Mouse (Mus musculus): Measurements from ENCODE around the gene Ppp3ca. TPM values are rescaled to one million over a fixed set of nuclear protein-coding genes. Genes with fewer than 3 reads are reported as not detected.

Gene Ppp3ca
- polyA plus RNA-seq, 1 experiment from 2014 or later, result 37.3 TPM

- Histone ChIP-seq H3K36me3 (ENCODE audit: control insufficient read depth, insufficient read depth) (peaks cover 9% of the 10 kb centered on the region; the same call in 1 of the 2 replicates), H3K9ac (ENCODE audit: low read depth, low read length) (no peak overlapping the region), H3K27me3 (replicated peaks; ENCODE audit: control insufficient read depth, insufficient read depth, low read length) (no peaks in the 10 kb centered on the region), H3K4me3 (ENCODE audit: low read depth, low read length) (no peak overlapping the region), H3K4me1 (replicated peaks; ENCODE audit: control insufficient read depth, insufficient read depth, low read length) (no peaks in the 10 kb centered on the region), H3K27ac (ENCODE audit: low read depth, low read length) (no peak overlapping the region), H3K4me2 (replicated peaks; ENCODE audit: low read depth) (no peak overlapping the region), H3K9me3 (ENCODE audit: control insufficient read depth) (no peaks in the 10 kb centered on the region)
- TF ChIP-seq CTCF (IDR thresholded peaks at IDR 0.05; ENCODE audit: low read depth), result no peak
- ATAC-seq, result no peak
- WGBS, result 86% methylated on average over 4 of the region's 4 CpGs
Observed at GRCm38 (mm10) chr3:136802595-136802994, 132.7 kb downstream of the Ppp3ca start.

- Histone ChIP-seq H3K4me3 (ENCODE audit: low read depth, low read length) (no peak overlapping the region), H3K27me3 (replicated peaks; ENCODE audit: control insufficient read depth, insufficient read depth, low read length) (no peaks in the 10 kb centered on the region), H3K9ac (ENCODE audit: low read depth, low read length) (no peak overlapping the region), H3K4me2 (replicated peaks; ENCODE audit: low read depth) (no peak overlapping the region), H3K27ac (ENCODE audit: low read depth, low read length) (no peak overlapping the region), H3K4me1 (replicated peaks; ENCODE audit: control insufficient read depth, insufficient read depth, low read length) (no peaks in the 10 kb centered on the region), H3K9me3 (ENCODE audit: control insufficient read depth) (no peaks in the 10 kb centered on the region), H3K36me3 (ENCODE audit: control insufficient read depth, insufficient read depth) (no peaks in the 10 kb centered on the region)
- 60% methylated on average over 4 of the region's 4 CpGs for WGBS
- no peak for TF ChIP-seq CTCF (IDR thresholded peaks at IDR 0.05; ENCODE audit: low read depth)
- no peak for ATAC-seq
Observed at GRCm38 (mm10) chr3:136805897-136806296, 136.0 kb downstream of the Ppp3ca start.

GRCm38 (mm10) chr3:136810271-136810670 is 140.3 kb downstream of the Ppp3ca start:
- Histone ChIP-seq H3K27me3 (replicated peaks; ENCODE audit: control insufficient read depth, insufficient read depth, low read length) (no peaks in the 10 kb centered on the region), H3K9ac (ENCODE audit: low read depth, low read length) (no peak overlapping the region), H3K4me3 (ENCODE audit: low read depth, low read length) (no peak overlapping the region), H3K4me2 (replicated peaks; ENCODE audit: low read depth) (no peak overlapping the region), H3K9me3 (ENCODE audit: control insufficient read depth) (no peaks in the 10 kb centered on the region), H3K27ac (ENCODE audit: low read depth, low read length) (no peak overlapping the region), H3K36me3 (ENCODE audit: control insufficient read depth, insufficient read depth) (no peaks in the 10 kb centered on the region), H3K4me1 (replicated peaks; ENCODE audit: control insufficient read depth, insufficient read depth, low read length) (no peaks in the 10 kb centered on the region)
- WGBS, result 72% methylated on average over 3 of the region's 3 CpGs
- no peak for ATAC-seq
- no peak for TF ChIP-seq CTCF (IDR thresholded peaks at IDR 0.05; ENCODE audit: low read depth)

GRCm38 (mm10) chr3:136812162-136812561 is 142.2 kb downstream of the Ppp3ca start:
- no peak for ATAC-seq

GRCm38 (mm10) chr3:136812791-136813190 is 142.9 kb downstream of the Ppp3ca start:
- H3K4me1 ChIP-seq (replicated peaks; ENCODE audit: control insufficient read depth, insufficient read depth, low read length), result no peaks in the 10 kb centered on the region
- no peaks in the 10 kb centered on the region for H3K27me3 ChIP-seq (replicated peaks; ENCODE audit: control insufficient read depth, insufficient read depth, low read length)
- H3K4me3 ChIP-seq (ENCODE audit: low read depth, low read length), result no peak overlapping the region
- no peaks in the 10 kb centered on the region for H3K36me3 ChIP-seq (ENCODE audit: control insufficient read depth, insufficient read depth)
- H3K4me2 ChIP-seq (replicated peaks; ENCODE audit: low read depth), result no peak overlapping the region
- 54% methylated on average over 2 of the region's 2 CpGs for WGBS
- no peak overlapping the region for H3K27ac ChIP-seq (ENCODE audit: low read depth, low read length)
- H3K9me3 ChIP-seq (ENCODE audit: control insufficient read depth), result no peaks in the 10 kb centered on the region
- H3K9ac ChIP-seq (ENCODE audit: low read depth, low read length), result no peak overlapping the region
- ATAC-seq, result no peak
- no peak for TF ChIP-seq CTCF (IDR thresholded peaks at IDR 0.05; ENCODE audit: low read depth)

More at GRCm38 (mm10) chr3:136812162-136812561, 142.2 kb downstream of the Ppp3ca start:
- no peak for TF ChIP-seq CTCF (IDR thresholded peaks at IDR 0.05; ENCODE audit: low read depth)
- 68% methylated on average over 6 of the region's 6 CpGs for WGBS
- Histone ChIP-seq H3K27ac (ENCODE audit: low read depth, low read length) (no peak overlapping the region), H3K36me3 (ENCODE audit: control insufficient read depth, insufficient read depth) (no peaks in the 10 kb centered on the region), H3K9me3 (ENCODE audit: control insufficient read depth) (no peaks in the 10 kb centered on the region), H3K4me3 (ENCODE audit: low read depth, low read length) (no peak overlapping the region), H3K9ac (ENCODE audit: low read depth, low read length) (no peak overlapping the region), H3K4me2 (replicated peaks; ENCODE audit: low read depth) (no peak overlapping the region), H3K27me3 (replicated peaks; ENCODE audit: control insufficient read depth, insufficient read depth, low read length) (no peaks in the 10 kb centered on the region), H3K4me1 (replicated peaks; ENCODE audit: control insufficient read depth, insufficient read depth, low read length) (no peaks in the 10 kb centered on the region)

GRCm38 (mm10) chr3:136813886-136814285 is 144.0 kb downstream of the Ppp3ca start:
- H3K27ac ChIP-seq (ENCODE audit: low read depth, low read length), result no peak overlapping the region
- no peaks in the 10 kb centered on the region for H3K36me3 ChIP-seq (ENCODE audit: control insufficient read depth, insufficient read depth)
- H3K4me3 ChIP-seq (ENCODE audit: low read depth, low read length), result no peak overlapping the region
- WGBS, result 97% methylated on average over 2 of the region's 2 CpGs
- H3K4me2 ChIP-seq (replicated peaks; ENCODE audit: low read depth), result no peak overlapping the region
- H3K4me1 ChIP-seq (replicated peaks; ENCODE audit: control insufficient read depth, insufficient read depth, low read length), result no peaks in the 10 kb centered on the region
- ATAC-seq, result no peak
- H3K9me3 ChIP-seq (ENCODE audit: control insufficient read depth), result no peaks in the 10 kb centered on the region
- no peak for TF ChIP-seq CTCF (IDR thresholded peaks at IDR 0.05; ENCODE audit: low read depth)
- H3K9ac ChIP-seq (ENCODE audit: low read depth, low read length), result no peak overlapping the region
- no peaks in the 10 kb centered on the region for H3K27me3 ChIP-seq (replicated peaks; ENCODE audit: control insufficient read depth, insufficient read depth, low read length)

GRCm38 (mm10) chr3:136814916-136815315 is 145.0 kb downstream of the Ppp3ca start:
- Histone ChIP-seq H3K9ac (ENCODE audit: low read depth, low read length) (no peak overlapping the region), H3K4me2 (replicated peaks; ENCODE audit: low read depth) (no peak overlapping the region), H3K27ac (ENCODE audit: low read depth, low read length) (no peak overlapping the region), H3K4me1 (replicated peaks; ENCODE audit: control insufficient read depth, insufficient read depth, low read length) (no peaks in the 10 kb centered on the region), H3K36me3 (ENCODE audit: control insufficient read depth, insufficient read depth) (no peaks in the 10 kb centered on the region), H3K27me3 (replicated peaks; ENCODE audit: control insufficient read depth, insufficient read depth, low read length) (no peaks in the 10 kb centered on the region), H3K9me3 (ENCODE audit: control insufficient read depth) (no peaks in the 10 kb centered on the region), H3K4me3 (ENCODE audit: low read depth, low read length) (no peak overlapping the region)
- 83% methylated on average over 4 of the region's 4 CpGs for WGBS
- no peak for TF ChIP-seq CTCF (IDR thresholded peaks at IDR 0.05; ENCODE audit: low read depth)
- no peak for ATAC-seq
